Mouse (Mus musculus) lung, postnatal 10 days (tissue): ENCODE data around the gene Grid1.

Experiments used
- DNase-seq: peaks from one replicate; pipeline ENCODE4 v3.0.0; 2021

The Grid1 gene

GRCm38 (mm10) chr14:34819919-34820652, at the start of gene Grid1:
Grid1 (plus strand) TSS chr14:34820108.
- DNase-seq, result no peak

DNA sequence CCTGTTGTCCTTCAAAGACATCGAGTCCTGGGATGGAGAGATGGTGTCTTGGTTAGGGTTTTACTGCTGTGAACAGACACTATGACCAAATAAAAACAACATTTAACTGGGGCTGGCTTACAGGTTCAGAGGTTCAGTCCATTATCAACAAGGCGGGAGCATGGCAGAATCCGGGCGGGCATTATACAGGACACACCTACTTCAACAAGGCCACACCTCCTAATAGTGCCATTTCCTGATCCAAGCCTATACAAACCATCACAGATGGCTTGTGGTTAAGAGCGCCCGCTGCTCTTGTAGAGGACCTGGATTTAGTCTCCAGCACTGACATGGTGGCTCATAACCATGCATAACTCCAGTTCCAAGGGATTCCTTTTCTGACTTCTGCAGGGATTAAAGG, 49.4 kb upstream of the Grid1 start:
- DNase-seq, result no peak

GRCm38 (mm10) chr14:34771601-34772000, 48.3 kb upstream of the Grid1 start:
- no peak for DNase-seq

GRCm38 (mm10) chr14:34772132-34772531, 47.8 kb upstream of the Grid1 start:
- DNase-seq, result no peak

GRCm38 (mm10) chr14:34773681-34774080, 46.2 kb upstream of the Grid1 start:
- DNase-seq, result no peak

DNA sequence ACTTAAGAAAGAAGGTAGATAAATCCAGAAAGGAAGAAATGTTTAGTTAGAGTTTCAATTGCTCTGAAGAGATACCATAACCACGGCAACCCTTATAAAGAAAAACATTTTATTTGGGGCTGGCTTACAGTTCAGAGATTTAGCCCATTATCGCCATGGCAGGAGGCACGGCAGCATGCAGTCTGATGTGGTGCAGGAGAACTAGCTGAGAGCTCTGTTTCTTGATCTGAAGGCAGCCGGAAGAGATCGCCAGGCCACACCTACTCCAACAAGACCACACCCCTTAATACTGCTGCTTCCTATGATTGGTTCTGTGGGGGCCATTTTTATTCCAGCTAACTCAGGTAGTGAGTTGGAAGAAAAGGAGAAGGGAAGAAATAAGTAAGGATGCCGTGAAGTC, 45.7 kb upstream of the Grid1 start:
- no peak for DNase-seq

- DNase-seq, result no peak
These were observed 43.1 kb upstream of the Grid1 start for GRCm38 (mm10) chr14:34776719-34777385.

DNA sequence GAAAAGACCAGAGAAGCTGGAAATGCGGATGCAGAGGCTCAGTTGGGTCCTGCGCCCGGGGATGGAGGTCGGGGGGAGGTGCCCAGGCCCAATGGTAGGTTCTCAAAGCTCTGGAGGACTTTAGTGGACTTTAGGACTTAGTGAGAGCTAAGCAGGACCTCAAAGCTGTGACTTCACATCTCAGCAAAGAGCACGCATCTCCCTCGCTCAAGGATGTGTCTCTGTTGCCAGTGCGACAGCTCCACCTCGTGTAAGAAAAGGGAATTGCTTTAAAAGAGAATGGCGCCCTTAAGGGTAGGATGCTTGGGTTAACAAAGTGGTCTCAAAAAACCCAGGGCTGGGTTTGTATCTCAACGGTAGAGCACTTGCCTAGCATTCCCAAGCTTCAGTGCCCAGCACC, 42.1 kb upstream of the Grid1 start:
- DNase-seq, result peak; percentile 64

DNA sequence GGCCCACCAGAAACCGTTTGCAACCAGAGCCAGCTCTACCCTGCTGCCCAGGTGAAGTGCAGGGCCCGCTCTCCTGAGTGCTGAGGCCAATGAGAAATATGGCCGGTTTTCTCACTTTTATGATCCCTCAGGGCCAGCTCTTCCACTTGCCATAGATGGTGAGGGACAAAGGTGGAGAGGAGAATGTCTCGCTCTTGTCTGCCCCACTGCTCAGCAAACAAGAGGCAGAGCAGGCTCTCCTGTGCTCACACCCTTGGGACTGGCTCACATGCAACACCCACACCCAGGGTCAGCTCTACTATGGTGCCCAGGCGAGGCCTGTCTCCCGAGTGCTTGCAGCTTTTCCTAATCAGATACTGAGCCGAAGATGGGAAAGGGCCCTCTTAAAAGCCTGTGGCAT, 41.1 kb upstream of the Grid1 start:
- DNase-seq, result no peak

- DNase-seq, result no peak
These were observed 26.4 kb upstream of the Grid1 start for GRCm38 (mm10) chr14:34793406-34794037.

DNA sequence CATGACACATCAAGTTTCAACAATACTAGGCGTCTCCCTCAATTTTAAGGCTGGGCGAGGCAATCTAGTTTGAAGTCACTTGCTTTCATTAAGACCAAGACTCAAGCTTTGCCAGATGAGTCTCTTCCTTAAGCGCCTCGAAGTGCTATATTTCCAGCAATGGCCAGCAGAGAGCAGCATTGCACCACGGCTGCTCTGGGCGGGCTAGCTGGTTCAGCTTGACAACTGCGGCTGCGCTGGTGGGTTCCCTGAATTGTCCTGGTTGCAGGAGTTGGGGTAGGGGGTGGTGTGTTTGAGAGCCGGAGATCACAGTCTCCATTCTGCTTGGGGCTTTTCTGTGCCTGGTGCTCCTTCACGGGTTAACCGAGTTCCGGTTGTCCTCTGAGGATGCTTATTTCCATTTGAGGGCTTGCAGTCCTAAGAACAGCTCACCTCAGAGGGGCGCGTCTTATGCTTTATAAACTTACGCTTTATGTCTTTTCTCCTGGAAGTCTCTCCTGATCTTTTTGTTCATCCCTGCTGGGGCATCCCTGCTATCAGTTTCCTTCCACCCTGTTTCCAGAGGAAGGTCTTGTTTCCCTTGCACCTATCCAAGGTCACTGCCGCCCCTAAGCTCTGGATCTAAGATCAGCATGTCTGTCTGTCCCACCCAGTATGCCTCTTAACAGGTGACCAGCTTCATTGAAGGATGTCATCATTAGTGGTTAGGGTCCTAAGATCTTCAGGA, 9.0 kb upstream of the Grid1 start:
- DNase-seq, result peak; percentile 79

DNA sequence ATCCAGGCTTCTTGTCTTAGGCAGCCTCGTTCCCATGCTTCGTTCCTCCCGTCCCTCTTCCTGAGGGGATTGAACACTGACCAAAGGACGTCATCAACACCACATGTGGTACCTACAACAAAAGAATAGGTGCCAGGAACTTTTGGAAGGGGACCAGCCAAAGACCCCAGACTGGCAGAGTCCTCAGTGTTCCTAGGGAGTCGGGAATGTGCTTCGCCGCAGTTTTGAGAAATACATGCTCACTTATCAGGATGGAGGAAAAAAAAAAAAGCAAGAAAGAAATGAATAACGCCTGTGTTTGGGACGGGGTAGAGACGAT, 8.5 kb upstream of the Grid1 start:
- no peak for DNase-seq

GRCm38 (mm10) chr14:34816301-34816700, 3.6 kb upstream of the Grid1 start:
- DNase-seq, result no peak

- no peak for DNase-seq
These were observed 1.4 kb upstream of the Grid1 start for GRCm38 (mm10) chr14:34818387-34818980.

DNA sequence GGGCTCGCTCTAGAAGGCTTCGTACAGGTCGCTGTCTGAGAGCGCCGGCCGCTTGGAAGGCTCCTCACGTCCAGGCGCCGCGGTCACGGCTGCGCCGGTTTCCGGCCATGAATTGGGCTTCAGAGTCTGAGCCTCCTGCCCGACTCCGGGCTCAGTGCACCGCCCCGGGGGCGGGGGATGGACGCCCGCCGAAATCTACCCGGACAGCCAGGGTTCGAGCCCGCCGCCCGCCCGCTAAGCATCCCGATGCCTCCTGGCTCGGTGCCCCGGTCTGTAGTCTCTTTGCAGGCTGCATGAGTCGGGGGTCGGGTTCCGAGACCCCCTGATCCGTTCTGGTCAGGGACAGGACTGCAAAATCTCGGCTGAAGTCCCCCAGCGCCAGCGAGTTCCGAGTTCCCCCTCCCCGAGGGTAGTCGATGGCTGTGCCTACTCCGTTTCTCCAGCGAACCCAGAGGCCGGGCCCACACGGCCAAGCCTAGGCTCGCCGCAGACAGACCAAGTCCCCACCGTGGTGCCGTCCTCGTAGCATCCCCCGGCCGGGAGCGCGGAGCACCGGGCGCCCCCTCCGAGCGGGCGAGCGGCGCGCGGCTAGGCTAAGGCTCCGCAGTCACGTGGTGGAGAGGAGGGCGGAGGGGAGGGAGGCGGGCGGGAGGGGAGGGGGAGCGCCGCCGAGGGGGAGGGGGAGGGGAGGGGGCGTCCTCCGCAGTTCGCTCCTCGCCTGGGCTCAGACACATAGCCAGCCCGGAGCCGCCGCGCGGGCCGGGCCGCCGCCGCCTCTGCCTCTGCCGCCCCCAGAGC, 588 bp upstream of the Grid1 start:
- DNase-seq, result no peak

GRCm38 (mm10) chr14:34820653-34821005, 721 bp downstream of the Grid1 start:
- DNase-seq, result no peak

- peak; percentile 0 for DNase-seq
These were observed 1.4 kb downstream of the Grid1 start for GRCm38 (mm10) chr14:34821131-34821790.

DNA sequence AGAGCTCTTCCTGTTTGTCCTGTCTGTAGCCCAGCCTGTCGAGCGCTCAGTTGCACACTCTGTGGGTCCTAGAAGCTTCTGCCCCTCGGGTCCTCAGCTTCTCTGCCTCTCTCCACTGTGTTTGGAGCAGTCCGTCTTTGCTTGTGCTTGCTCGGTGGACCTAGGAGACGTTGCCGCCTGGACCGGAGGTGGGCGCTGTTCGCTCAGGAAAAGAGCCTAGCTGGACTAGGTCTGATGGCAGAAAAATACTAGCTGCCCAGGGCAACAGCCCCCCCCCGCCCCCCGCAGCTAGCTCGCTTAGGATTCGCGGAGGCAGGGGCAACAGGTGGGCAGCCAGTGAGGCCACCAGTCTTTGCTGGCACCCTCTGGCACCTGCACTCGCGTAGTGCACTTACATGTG, 3.2 kb downstream of the Grid1 start:
- DNase-seq, result peak; percentile 16

DNA sequence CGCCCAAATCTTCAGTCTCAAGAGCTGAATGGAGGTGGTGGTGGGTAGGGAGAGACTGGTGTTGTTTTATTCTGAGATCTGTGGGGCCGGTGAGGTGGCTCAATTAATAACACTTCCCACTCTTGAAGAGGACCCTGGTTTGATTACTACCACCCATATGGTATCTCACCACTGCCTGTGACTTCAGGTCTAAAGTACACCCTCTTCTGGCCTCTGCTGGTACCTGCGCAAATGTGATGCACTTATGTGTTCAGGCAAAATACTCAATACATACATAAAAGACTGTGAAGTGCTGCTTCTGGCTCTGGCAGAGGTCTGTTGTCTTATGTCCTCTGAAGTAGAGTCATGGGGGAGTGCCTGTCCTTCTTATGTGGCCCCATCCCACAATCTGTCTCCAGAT, 4.3 kb downstream of the Grid1 start:
- no peak for DNase-seq

DNA sequence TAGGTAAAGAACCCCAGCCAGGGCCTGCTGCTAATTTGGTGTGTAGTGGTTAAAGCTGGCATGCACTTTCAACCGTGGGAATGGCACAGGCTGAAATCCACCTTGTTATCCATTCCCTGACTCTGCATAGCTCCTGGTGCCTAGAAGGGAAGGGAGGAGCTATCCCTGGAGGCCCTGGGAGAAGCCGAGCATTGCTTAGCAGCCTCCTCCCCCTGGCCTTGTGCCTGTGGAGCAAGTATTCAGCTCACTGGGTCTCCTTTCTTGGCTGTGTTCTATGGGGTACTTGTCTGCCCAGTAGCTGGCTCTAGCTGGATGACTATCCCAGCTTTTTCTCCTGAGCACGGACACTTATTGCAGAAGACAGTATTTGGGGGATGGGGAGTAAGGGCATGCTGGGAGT, 6.0 kb downstream of the Grid1 start:
- no peak for DNase-seq

DNA sequence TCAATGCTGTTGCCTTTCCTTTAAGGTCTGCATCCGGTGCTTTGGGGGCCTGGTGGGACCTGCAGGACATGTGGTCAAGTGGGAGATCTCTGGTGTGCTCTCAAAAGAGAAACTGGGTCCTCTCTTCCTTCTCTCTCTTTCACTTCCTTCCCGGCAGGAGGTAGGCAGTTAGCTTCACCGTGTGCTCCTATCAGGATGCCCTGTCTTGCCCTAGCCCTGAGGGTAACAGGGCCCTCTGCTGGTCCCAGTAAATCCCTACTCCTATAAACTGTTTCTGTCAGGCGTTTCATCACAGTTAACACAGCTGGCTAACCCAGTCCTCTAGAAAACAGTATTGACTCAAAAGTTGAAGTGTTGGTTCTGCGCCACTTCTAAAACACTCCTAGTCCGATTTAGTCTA, 9.9 kb downstream of the Grid1 start:
- no peak for DNase-seq

DNA sequence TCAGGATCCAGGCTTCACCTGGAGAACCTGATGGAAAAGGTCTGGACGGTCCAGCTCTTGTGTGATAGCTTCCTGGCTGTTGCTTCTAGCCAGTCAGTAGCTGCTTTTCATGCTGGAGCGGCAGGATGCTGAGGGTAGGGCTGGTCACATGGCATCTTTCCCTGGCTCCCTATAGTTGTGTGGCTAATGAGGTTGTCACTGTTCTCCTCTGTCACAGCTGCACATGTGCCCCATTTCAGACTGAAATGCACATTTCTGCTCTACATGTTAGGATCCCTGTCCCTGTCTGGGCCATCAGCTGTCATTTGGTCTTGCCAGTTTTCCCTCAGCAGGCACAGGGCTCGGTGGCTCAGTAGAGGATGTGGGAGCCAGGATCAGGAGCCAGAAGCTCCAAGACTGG, 17.2 kb downstream of the Grid1 start:
- DNase-seq, result no peak
